Comparison of ENCODE assay signal across 8 mouse cellular contexts in the genomic region with DNA sequence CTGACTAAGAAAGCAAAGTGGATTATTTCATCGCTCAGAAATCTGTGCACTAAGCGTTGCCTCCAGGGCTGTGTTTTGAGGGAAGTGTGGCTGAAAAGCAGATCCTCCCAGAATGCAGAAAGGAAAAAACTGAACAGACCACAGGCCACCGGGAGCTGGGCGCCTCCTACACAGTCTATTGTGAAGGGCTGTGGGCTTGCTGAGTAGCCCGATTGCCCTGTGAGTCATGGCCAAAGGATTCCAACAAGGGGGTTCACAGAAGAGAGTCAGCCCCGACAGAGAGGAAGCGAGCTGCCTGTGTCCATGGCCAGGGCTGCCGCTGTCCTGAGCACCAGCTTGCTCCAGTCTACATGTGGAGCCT. TPM values are rescaled to one million over a fixed set of nuclear protein-coding genes. Genes with fewer than 3 reads are reported as not detected.
DNase-seq lines count a peak whose midpoint lies in the region; ATAC-seq and TF ChIP-seq lines count a peak whose summit lies in the region.

No protein-coding gene starts in this region.

- H3K27ac ChIP-seq in thymus, adult 2 months (ENCODE audit: control insufficient read depth, insufficient read depth, low read length): peak overlapping the region; percentile 73
- peak overlapping the region; percentile 84 for H3K27ac ChIP-seq in intestine, embryonic 14.5 days (ENCODE audit: low read depth)
- H3K27ac ChIP-seq in liver, embryonic 16.5 days (ENCODE audit: low read length): peak overlapping the region; percentile 73

- no peaks in the 10 kb centered on the region for H3K9me3 ChIP-seq in intestine, embryonic 14.5 days (ENCODE audit: control insufficient read depth, low read length)
- H3K9me3 ChIP-seq in liver, embryonic 16.5 days (replicated peaks; ENCODE audit: control insufficient read depth, low read length): no peaks in the 10 kb centered on the region

- H3K4me1 ChIP-seq in thymus, adult 2 months (replicated peaks; ENCODE audit: control insufficient read depth, insufficient read depth, low read length): peaks cover 37% of the 10 kb centered on the region
- H3K4me1 ChIP-seq in intestine, embryonic 14.5 days (replicated peaks; ENCODE audit: control insufficient read depth, insufficient read depth, low read length): peaks cover 21% of the 10 kb centered on the region
- peaks cover 35% of the 10 kb centered on the region for H3K4me1 ChIP-seq in liver, embryonic 16.5 days (ENCODE audit: control insufficient read depth, low read depth, low read length)

- no peaks in the 10 kb centered on the region for H3K27me3 ChIP-seq in thymus, adult 2 months (ENCODE audit: control insufficient read depth, insufficient read depth, low read length)
- no peaks in the 10 kb centered on the region for H3K27me3 ChIP-seq in intestine, embryonic 14.5 days (replicated peaks; ENCODE audit: control insufficient read depth, insufficient read depth, low read length)
- no peaks in the 10 kb centered on the region for H3K27me3 ChIP-seq in liver, embryonic 16.5 days (ENCODE audit: control insufficient read depth, insufficient read depth, low read depth, low read length)

- WGBS in thymus, adult 2 months: 4% methylated on average over 8 of the region's 8 CpGs
- WGBS in intestine, embryonic 14.5 days: 12% methylated on average over 8 of the region's 8 CpGs
- WGBS in liver, embryonic 16.5 days (ENCODE audit: insufficient replicate concordance): 9% methylated on average over 8 of the region's 8 CpGs

- no peaks in the 10 kb centered on the region for H3K36me3 ChIP-seq in thymus, adult 2 months (ENCODE audit: control insufficient read depth, insufficient read depth, low read length)
- H3K36me3 ChIP-seq in intestine, embryonic 14.5 days (ENCODE audit: control insufficient read depth, insufficient read depth, low read length): no peaks in the 10 kb centered on the region
- H3K36me3 ChIP-seq in liver, embryonic 16.5 days (ENCODE audit: control insufficient read depth, insufficient read depth): no peaks in the 10 kb centered on the region

- H3K9ac ChIP-seq in intestine, embryonic 14.5 days (ENCODE audit: low read length): peak overlapping the region; percentile 34; the same call in 1 of the 2 replicates
- H3K9ac ChIP-seq in liver, embryonic 16.5 days (ENCODE audit: low read depth, low read length): peak overlapping the region; percentile 45

- ATAC-seq in intestine, embryonic 14.5 days (replicated peaks; ENCODE audit: low FRiP score, low TSS enrichment, low read depth): peak; percentile 77
- peak; percentile 19; the same call in 1 of the 2 replicates for ATAC-seq in liver, embryonic 16.5 days (ENCODE audit: low read depth)

- peak overlapping the region; percentile 16; the same call in 1 of the 2 replicates for H3K4me3 ChIP-seq in thymus, adult 2 months (ENCODE audit: control insufficient read depth, insufficient read depth, low read length)
- H3K4me3 ChIP-seq in intestine, embryonic 14.5 days (ENCODE audit: low read depth, low read length): peak overlapping the region; percentile 20
- peak overlapping the region; percentile 41 for H3K4me3 ChIP-seq in liver, embryonic 16.5 days (ENCODE audit: low read depth, low read length)

- peak overlapping the region; percentile 47 for H3K4me2 ChIP-seq in intestine, embryonic 14.5 days (ENCODE audit: low read length)
- H3K4me2 ChIP-seq in liver, embryonic 16.5 days (ENCODE audit: low read depth, low read length): peak overlapping the region; percentile 70

- DNase-seq in thymus, adult 2 months: peak; percentile 26
- no peak for DNase-seq in thymus, postnatal 10 days (ENCODE audit: low spot score in 2 of 2)
- DNase-seq in c-Kit-positive CD71-negative TER-119-negative erythroid progenitor cells, embryonic 14.5 days (ENCODE audit: low read depth): peak; percentile 49
- peak; percentile 30 for DNase-seq in gastrocnemius, postnatal 10 days
- DNase-seq in intestine, embryonic 14.5 days (ENCODE audit: low spot score): peak; percentile 68
- peak; percentile 84 to 89 for DNase-seq in natural killer cell, adult 2 months (ENCODE audit: low spot score in 2 of 2)
- DNase-seq in layer of hippocampus, postnatal 14 days (ENCODE audit: low spot score in 2 of 2): no peak

- TF ChIP-seq CTCF in thymus, adult 2 months (IDR thresholded peaks at IDR 0.05; ENCODE audit: borderline replicate concordance, control insufficient read depth, extremely low read depth, insufficient read depth, low read length, poor library complexity): no peak

- TF ChIP-seq POLR2A in thymus, adult 2 months (IDR thresholded peaks at IDR 0.05; ENCODE audit: control insufficient read depth, extremely low read depth, insufficient read depth, low read length, poor library complexity): no peak

RNA-seq across cellular contexts. Expression of a gene that starts 12.4 kb away (rescaled TPM):
- polyA plus RNA-seq in thymus, adult 2 months (2012; rRNA removed): 9.4 and 10.5 TPM in 2 replicates
- 10 to 100 TPM in 1 of 2 experiments, 1 to 10 TPM in 1; 8.7 to 10.9 TPM for total RNA-seq in gastrocnemius, postnatal 10 days (2021)
- 6.7 and 8.4 TPM in 2 replicates for polyA plus RNA-seq in intestine, embryonic 14.5 days (2014; fragmentation: Nextera tagmentation; extraction: Ambion mirVana)
- 1.4 and 1.5 TPM in 2 replicates for polyA plus RNA-seq in liver, embryonic 16.5 days (2015; fragmentation: Nextera tagmentation; extraction: Ambion mirVana)
- 10 to 100 TPM; 22.2 to 24.9 TPM for total RNA-seq in layer of hippocampus, postnatal 14 days (2021)

Comparison
In these comparisons a context has a peak if more than half of its experiments do, and no peak if none do; other contexts are left out.
1. DNase-seq: peak in thymus, adult 2 months (single experiment), c-Kit-positive CD71-negative TER-119-negative erythroid progenitor cells, embryonic 14.5 days (single experiment), gastrocnemius, postnatal 10 days (single experiment), intestine, embryonic 14.5 days (single experiment) and natural killer cell, adult 2 months (2 of 2); none in thymus, postnatal 10 days (0 of 2) and layer of hippocampus, postnatal 14 days (0 of 2).
2. Peak in every context shown above with its lines, with median percentiles within 50 percentile points of each other: H3K27ac ChIP-seq and H3K4me3 ChIP-seq.